Mouse (Mus musculus) brain, embryonic 14.5 days (tissue): ENCODE measurements around the gene Tmem45a. TPM values are rescaled to one million over a fixed set of nuclear protein-coding genes. Genes with fewer than 3 reads are reported as not detected.

Experiments
- DNase-seq: peaks from one replicate; pipeline ENCODE4 v3.0.0-alpha.2; 2011; ENCODE audit warnings: low read depth
- CTCF ChIP-seq: fragments of 200-500 bp; IDR thresholded peaks from 2 replicates; pipeline ENCODE4 v1.5.1; 2012; ENCODE audit warnings: inconsistent platforms, mild to moderate bottlenecking, moderate library complexity, borderline replicate concordance; ENCODE audit not compliant: insufficient read depth, insufficient read length; ENCODE audit errors: extremely low read depth
- POLR2A ChIP-seq: fragments of 200-500 bp; IDR thresholded peaks from 2 replicates; pipeline ENCODE4 v1.6.1; 2012; ENCODE audit warnings: mild to moderate bottlenecking, inconsistent platforms, borderline replicate concordance; ENCODE audit not compliant: poor library complexity, insufficient read depth, insufficient read length, severe bottlenecking; ENCODE audit errors: extremely low read depth
- polyA plus RNA-seq: library from polyadenylated mRNA; depleted of rRNA; stranded (reverse); fragments of >200 nt; gene quantifications from 2 replicates; pipeline ENCODE4 v1.2.3, GENCODE M21; 2012; rRNA removed

Tmem45a gene
- polyA plus RNA-seq, 1 experiment, result 3.2 TPM

DNA sequence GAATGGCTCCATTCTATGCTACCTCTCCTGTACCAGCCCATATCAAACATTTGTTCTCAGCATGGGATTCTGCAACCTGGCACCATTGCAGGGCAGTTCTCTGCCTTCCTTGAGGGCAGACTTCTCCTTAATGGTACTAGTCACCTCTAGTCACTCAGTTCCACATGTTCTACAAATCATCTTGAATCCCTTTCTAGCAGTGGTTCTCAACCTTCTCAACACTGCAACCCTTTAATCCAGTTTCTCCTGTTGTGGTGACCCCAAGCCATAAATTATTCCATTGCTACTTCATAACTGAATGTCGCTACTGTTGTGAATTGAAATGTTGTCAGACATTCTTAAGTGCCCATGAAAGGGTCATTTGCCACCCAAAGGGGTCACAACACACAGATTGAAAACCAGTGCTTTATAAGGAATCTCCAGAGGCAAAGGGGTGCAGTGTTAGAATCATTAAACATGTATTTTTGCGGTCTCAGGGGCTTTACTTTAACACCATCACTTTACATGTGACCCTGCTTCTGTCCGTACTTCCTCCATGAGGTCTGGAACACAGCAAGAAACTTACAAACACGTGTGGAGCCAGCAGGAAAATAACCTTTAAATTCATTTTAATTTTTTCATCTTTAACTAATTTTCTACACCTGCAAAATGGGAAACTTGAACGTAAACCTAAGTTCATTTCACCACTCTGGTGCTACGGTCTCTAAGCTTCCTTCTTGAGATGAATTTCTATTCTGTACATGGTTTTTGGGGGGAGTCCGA, 91.4 kb downstream of the Tmem45a start:
- no peak for TF ChIP-seq CTCF
- TF ChIP-seq POLR2A, result no peak
- DNase-seq, result no peak

GRCm38 (mm10) chr16:56793778-56794177, 92.2 kb downstream of the Tmem45a start:
- no peak for DNase-seq
- no peak for TF ChIP-seq CTCF
- no peak for TF ChIP-seq POLR2A

- DNase-seq, result no peak
- TF ChIP-seq POLR2A (no peak), CTCF (no peak)
These were observed 100.0 kb downstream of the Tmem45a start for GRCm38 (mm10) chr16:56785943-56786342.

GRCm38 (mm10) chr16:56771163-56772105, 114.5 kb downstream of the Tmem45a start:
- peak; percentile 87 for DNase-seq
- TF ChIP-seq POLR2A, result no peak
- peak; percentile 79 for TF ChIP-seq CTCF

Other genes with a start within 250 kb of the Tmem45a start
- gene Tfg, start 168.7 kb downstream of the Tmem45a start, polyA plus RNA-seq, result 122 and 130 TPM in 2 replicates
- 0.03 TPM in 1 of 2 replicates, not detected in the other for gene Adgrg7, start 90.3 kb downstream of the Tmem45a start, polyA plus RNA-seq
- 0.14 TPM in 1 of 2 replicates, not detected in the other for gene Lnp1, start 41.9 kb upstream of the Tmem45a start, polyA plus RNA-seq
- gene Tmem45a2, start 185.2 kb upstream of the Tmem45a start, polyA plus RNA-seq, result not detected in 2 replicates
- 41.7 and 53.8 TPM in 2 replicates for gene Tomm70a, start 235.5 kb upstream of the Tmem45a start, polyA plus RNA-seq